Mouse (Mus musculus) kidney, postnatal 25 days (tissue): ENCODE data around the gene Sipa1l3.

Source experiments
- DNase-seq, 2 experiments: peaks; one replicate each; pipeline ENCODE4 v3.0.0; 2021; ENCODE audit warnings: mixed read lengths in 2 of 2

Sipa1l3 gene

DNA sequence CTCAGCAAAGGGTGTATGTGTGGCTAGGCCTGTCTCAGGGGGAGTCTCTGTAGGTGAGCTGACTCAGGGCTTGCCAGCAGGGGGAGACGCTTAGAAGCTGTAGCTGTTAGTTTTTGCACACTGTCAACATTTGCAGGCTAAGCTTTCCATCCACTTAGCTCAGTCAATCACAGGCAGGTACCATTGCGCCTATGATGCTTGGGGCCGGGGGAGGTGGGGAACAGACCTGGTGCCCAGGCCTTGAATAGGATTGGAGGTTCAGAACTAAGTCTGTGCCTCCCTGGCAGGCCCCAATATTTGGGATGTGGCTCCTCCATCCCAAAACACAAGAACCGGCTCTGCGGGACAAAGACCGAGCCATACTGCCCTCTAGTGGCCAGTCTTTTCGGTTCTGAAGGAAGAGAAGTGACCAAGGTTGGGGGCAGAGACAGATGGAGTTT lies 217.3 kb downstream of the Sipa1l3 start:
- peak; percentile 64 to 84 for DNase-seq

GRCm38 (mm10) chr7:29296998-29297397 lies 221.4 kb downstream of the Sipa1l3 start:
- DNase-seq, result peak; percentile 75 to 81

DNA sequence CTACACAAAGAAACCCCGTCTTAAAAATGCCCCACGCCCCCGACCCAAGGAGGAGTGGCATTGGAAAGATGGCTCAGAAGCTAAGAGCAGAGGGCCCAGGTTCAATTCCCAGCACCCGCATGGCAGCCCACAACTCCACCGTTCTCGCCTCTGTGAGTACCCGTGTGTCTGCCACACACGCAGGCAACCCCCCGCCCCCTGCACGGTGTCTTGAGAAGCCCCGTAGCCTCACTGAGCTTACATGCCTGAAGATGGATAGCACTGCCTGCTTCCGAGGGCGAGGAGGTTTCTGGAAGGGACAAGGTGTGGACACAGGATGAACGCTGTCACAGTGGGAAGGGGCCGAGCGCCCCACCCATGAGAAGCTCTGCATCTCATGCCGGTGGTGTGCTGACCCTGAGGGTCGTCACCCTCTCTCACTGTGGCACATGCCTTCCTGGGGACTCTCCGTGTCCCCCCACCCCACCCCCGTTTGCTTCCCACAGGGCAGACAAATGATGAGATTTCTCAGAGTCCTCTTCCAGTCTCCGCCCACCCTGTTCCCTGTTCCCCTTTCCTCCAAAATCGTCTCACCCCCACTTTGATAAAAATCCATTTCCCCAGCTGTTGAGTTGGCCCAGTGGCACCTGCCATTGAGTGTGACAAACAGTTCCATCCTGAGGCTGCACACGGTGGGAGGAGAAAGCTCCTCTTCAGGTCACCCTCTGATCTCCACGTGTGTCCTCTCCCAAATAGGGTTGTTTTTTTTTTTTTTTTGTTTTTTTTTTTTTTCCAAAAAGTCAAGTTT lies 222.4 kb downstream of the Sipa1l3 start:
- DNase-seq, result no peak

DNA sequence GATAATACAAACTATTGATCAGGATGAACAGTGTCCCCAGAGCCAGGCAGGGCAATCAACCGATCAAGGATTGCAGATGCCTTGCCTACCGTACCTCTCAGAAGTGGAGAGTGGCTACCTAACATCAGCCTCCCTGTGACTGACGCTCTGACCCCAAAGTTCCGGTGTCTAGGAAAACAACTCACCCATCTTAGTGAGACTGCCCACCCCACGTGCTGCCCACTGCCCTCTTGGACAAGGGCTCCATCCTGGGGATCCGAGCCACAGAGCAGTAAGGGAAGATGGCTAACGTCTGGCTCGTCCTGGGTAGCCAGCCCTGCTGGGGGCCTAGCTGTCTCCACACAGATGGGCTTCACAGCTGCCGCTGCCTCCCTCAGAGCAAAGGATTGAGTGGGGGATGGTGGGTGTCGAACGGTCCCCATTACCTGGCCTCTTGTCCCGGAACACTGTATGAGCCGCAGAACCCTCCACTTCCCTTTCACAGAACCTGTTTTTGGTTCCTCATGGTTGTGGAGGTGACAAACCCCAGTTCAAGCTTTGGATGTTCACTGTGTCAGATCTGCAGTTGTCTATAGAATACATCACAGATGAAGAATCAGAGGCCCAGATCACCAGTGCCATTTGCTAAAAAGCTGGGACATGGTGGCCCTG lies 224.2 kb downstream of the Sipa1l3 start:
- no peak for DNase-seq

DNA sequence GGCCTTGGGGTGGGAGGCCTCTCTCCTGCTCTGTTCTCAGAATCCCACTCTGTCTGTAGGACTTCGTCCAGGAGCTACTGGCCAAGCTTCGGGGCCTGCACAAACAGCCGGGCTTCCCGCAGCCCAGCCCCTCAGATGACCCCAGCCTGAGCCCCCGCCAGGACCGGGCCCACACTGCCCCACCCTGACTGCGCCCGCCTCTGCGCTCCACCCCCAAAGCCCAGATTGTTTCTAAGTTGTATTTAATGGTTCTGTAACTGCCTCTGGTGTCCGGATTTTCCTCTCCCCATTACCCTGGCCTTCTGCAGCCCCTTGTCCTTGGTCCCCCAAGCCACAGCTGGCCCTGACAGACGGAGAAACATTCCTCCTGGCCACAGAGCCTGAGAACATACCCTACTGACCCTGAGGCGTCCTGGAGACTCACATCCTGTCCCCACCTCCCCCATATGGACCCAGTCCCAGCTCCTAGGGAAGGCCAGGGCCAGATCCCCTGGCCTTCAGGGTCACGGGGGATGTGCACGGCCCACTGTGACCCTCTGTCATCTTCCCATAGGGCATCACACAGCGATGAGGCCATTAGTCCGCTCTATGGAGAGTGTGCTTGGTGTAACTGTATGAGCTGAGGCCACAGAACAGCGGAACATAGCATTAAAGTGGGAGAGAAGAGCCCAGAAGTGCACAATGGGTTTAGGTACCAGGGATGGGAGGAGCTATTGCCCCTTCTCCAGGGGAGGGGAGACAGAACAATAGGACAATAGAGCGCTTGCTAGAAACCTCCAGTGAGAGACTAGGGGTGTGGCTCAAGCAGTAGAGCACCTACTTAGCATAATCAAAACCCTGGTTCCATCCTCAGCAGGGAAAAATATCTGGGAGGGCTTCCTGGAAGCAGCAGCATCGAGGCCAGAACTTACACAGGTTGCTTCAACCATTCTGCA lies 225.0 kb downstream of the Sipa1l3 start:
- peak; percentile 48 to 77 for DNase-seq

- no peak for DNase-seq
Observed at GRCm38 (mm10) chr7:29292458-29293098, 225.9 kb downstream of the Sipa1l3 start.

DNA sequence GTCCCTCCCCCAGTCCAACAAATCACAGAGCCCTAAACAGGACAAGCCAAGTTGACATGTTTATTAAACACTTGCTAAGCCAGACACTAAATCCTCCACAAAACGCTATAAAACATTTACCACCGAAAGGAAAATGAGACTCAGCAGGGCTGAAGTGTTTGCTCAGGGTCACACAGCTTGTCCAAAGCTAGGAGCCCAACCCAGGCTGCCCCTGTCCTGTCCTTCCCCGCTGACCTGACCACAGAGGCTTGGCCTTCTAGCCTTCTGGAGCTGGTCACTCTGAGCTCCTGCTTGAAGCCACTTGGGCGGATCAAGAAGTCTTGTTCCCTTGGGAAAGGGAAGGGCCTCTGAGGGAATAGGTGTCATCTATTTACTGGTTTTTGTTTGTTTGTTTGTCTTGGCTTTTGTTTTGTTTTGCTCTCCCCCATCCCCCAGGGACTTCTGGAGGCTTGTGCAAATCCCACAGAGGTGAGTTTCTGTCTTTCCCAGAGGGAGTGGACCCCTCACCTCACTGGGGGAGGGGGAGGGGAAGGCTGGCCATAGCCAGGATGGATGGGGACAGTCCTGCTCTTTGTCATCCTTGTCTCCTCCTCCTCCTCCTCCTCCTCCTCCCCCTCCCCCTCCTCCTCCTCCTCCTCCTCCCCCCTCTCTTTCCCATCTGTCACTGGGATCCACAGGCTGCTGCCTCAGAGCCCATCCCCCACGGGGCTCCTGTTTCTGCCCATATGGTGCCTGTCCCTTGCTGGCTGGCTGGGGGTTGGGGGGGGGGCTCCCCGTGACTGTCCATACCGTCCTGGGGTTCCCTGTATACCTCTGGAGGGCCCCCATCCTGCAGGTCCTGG lies 226.6 kb downstream of the Sipa1l3 start:
- peak; percentile 40 to 71 for DNase-seq

GRCm38 (mm10) chr7:29290691-29291485 lies 227.6 kb downstream of the Sipa1l3 start:
- no peak for DNase-seq

DNA sequence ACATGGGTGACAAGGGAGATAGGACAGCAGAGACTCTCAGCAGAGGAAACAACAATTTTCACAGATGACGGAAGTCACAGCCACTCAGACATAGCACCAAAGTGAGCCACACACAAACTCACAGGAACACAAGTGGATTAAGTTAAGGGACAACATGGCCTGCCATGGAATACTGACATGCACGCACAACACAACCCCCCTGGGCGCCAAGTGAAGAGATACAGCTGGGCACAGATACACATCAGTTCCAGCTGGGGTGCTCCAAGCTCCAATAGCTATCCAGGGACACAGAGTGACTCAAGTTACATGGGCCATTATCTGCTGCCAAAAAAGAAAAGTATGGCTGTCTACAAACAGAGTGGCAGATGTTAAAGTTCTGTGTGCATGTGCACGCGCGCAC lies 228.6 kb downstream of the Sipa1l3 start:
- no peak for DNase-seq

DNA sequence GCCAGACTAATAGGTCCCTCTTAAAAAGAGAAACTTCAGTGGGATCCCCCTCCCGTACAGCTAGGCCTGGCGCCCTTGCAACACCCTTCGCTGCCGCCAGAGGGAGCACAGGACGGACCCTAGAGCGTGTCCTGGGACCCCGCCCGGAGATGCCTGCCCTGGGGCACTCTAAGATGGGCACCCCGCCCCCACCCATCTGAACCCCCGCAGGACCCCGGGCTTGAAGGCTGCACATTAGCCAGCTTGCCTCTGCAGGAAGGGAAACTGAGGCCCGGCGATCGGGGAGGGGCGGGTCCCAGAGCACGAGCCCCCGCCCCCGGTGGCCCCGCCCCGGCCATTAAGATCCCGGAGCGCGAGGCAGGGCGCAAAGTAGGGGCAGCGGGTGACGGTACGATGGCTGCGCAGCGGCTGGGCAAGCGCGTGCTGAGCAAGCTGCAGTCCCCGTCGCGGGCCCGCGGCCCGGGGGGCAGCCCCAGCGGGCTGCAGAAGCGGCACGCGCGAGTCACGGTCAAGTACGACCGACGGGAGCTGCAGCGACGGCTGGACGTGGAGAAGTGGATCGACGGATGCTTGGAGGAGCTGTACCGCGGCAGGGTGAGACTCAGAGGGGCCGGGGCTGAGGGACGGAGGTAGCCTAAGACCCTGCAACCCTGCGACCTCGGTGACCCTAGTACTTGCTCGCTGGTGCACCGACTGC lies 229.4 kb downstream of the Sipa1l3 start, which contains the start of gene Ppp1r14a:
TSS of gene Ppp1r14a (plus strand) at position 367 of the 697 bp plus-strand sequence.
- peak; percentile 71 to 84 for DNase-seq

DNA sequence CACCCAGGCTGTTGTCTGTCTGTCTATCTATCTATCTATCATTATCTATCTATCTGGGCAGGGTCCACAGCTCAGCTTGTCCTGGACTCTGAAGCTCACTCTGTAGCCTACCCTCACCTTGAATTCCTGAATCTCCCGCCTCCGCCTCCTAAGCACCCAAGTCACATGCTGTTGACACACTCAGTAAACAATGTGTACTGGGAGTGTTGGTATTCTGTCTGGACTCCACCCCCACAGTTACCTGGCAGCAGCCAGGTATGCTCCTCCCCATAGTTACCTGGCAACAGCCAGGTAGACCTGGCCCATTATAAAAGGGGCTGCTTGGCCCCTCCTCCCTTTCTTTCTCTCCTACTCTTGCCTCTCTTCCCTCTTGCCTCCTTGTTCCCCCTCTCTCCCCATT lies 230.4 kb downstream of the Sipa1l3 start:
- DNase-seq, result no peak

DNA sequence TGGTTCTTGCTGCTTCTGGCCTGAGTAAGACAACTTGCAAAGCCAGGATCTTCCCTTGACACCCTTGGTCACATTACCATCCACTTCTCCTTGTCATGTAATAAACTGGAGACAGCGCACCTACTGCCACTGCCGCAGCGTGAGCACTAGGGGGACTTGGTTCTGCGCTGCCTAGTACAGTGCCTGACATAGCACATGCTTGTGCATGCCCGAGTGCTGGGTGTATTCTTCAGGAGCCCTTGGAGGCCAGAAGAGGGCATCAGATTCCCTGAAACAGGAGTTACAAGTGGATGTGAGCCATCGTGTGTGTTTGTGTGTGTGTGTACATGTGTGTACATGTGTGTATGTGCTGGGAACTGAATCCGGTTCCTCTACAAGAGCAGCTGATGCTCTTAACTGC lies 231.0 kb downstream of the Sipa1l3 start:
- no peak for DNase-seq

GRCm38 (mm10) chr7:29284523-29284922 lies 233.9 kb downstream of the Sipa1l3 start:
- DNase-seq, result no peak

DNA sequence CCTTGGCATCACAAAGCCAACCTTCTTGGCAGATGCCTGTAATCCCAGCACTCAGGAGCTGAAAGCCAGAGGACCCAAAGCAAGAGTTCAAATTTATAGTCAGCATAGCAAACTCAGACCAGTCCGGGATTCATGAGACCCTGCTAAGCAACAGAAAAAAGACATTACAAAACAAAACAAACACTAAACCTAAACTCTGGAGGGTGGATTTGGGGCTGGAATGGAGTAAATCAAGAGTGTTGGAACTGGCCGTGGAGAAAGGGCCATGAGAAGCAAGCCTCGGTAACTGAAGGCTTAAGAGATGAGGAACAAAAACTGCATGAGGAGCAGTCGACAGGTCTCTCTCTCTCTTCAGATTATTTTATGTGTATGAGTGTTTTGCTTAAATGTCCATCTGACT lies 234.6 kb downstream of the Sipa1l3 start:
- no peak for DNase-seq

DNA sequence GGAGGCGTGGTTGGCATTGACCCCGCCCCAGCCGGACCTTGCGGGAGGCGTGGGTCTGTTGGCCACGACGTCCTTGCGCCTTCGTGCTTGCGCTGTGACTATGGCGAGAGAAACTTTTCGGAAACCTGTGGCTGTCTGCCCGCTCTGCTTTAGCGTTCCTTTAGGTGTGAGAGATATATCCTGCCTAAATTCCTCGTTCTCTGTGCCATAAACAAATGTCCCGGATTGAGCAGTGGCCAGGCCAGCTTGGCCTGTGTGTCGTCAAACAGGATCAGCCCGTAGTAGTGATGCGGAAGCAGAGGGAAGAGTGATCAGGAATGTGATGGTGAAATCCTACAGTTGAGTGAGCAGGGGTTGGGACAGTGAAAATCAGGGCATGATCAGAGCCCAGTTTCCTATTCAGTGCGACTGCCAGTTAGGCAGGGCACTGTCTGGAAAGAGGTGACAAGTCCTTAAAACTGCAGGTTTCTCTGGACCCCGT lies 236.3 kb downstream of the Sipa1l3 start:
- no peak for DNase-seq

GRCm38 (mm10) chr7:29281201-29282073 lies 237.0 kb downstream of the Sipa1l3 start, which contains the start of gene Spint2:
Gene Spint2 (minus strand): TSS chr7:29281912.
- DNase-seq, result peak; percentile 92 to 97

DNA sequence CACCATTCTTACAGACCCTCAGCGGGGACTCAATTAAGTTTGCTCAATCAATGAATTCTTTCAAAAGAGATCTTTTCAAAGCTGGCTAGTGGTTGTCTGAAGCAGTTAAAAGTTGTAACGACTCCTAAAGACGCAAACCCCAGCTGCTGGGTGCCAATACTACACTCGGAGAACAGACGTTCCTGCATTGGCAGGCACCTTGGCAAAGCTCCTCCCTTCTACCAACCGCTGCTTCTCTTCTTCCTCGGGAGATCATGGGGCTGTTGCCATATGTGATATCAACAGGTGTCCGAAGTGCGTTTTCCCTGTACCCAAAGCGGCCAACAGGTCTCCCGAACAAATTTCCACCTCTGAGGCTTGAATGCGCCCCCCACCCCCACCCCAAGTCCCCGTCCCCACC lies 237.6 kb downstream of the Sipa1l3 start:
- peak in 1 of 2 experiments; percentile 63 for DNase-seq

- DNase-seq, result no peak
Observed at GRCm38 (mm10) chr7:29279924-29280323, 238.5 kb downstream of the Sipa1l3 start.

GRCm38 (mm10) chr7:29279261-29279660 lies 239.2 kb downstream of the Sipa1l3 start:
- DNase-seq, result no peak
